Mouse (Mus musculus): Measurements from ENCODE around the gene Rps3. TPM values are rescaled to one million over a fixed set of nuclear protein-coding genes. Genes with fewer than 3 reads are reported as not detected.
A peak's percentile ranks its signal among the peaks of the same experiment; 100 is the strongest.

The Rps3 gene
- polyA plus RNA-seq (2014; fragmentation: Nextera tagmentation; extraction: Ambion mirVana), result 408 and 464 TPM in 2 replicates

- Histone ChIP-seq H3K4me2 (ENCODE audit: low read depth, low read length) (peak within 1 kb of the TSS; percentile 86), H3K4me1 (ENCODE audit: control insufficient read depth, insufficient read depth, low read length) (peaks cover 22% of the 10 kb centered on the region), H3K27ac (ENCODE audit: low read depth, low read length) (peak within 1 kb of the TSS; percentile 66; the same call in 1 of the 2 replicates), H3K27me3 (ENCODE audit: control insufficient read depth, insufficient read depth, low read length) (no peaks in the 10 kb centered on the region), H3K9me3 (ENCODE audit: control insufficient read depth, low read length) (no peaks in the 10 kb centered on the region), H3K36me3 (ENCODE audit: control insufficient read depth, insufficient read depth, low read length) (peaks cover 37% of the 10 kb centered on the region), H3K4me3 (ENCODE audit: low read depth, low read length) (peak within 1 kb of the TSS; percentile 65), H3K9ac (replicated peaks; ENCODE audit: low read depth, low read length) (peak within 1 kb of the TSS; percentile 69)
- ATAC-seq (ENCODE audit: low read depth), result peak; percentile 96
- WGBS, result under 1% methylated on average over 45 of the region's 45 CpGs
These were observed at the start of gene Rps3 for GRCm38 (mm10) chr7:99483271-99483923. TSS of gene Rps3 (minus strand) at chr7:99483738.

- Histone ChIP-seq H3K4me3 (ENCODE audit: low read depth, low read length) (no peak overlapping the region), H3K9ac (replicated peaks; ENCODE audit: low read depth, low read length) (no peak overlapping the region), H3K4me2 (ENCODE audit: low read depth, low read length) (no peak overlapping the region), H3K9me3 (ENCODE audit: control insufficient read depth, low read length) (no peaks in the 10 kb centered on the region), H3K27me3 (ENCODE audit: control insufficient read depth, insufficient read depth, low read length) (no peaks in the 10 kb centered on the region), H3K4me1 (ENCODE audit: control insufficient read depth, insufficient read depth, low read length) (peaks cover 20% of the 10 kb centered on the region), H3K27ac (ENCODE audit: low read depth, low read length) (no peak overlapping the region), H3K36me3 (ENCODE audit: control insufficient read depth, insufficient read depth, low read length) (no peaks in the 10 kb centered on the region)
- WGBS, result 93% methylated on average over 4 of the region's 4 CpGs
- ATAC-seq (ENCODE audit: low read depth), result no peak
These were observed 49.0 kb upstream of the Rps3 start for GRCm38 (mm10) chr7:99532526-99532925.

DNA sequence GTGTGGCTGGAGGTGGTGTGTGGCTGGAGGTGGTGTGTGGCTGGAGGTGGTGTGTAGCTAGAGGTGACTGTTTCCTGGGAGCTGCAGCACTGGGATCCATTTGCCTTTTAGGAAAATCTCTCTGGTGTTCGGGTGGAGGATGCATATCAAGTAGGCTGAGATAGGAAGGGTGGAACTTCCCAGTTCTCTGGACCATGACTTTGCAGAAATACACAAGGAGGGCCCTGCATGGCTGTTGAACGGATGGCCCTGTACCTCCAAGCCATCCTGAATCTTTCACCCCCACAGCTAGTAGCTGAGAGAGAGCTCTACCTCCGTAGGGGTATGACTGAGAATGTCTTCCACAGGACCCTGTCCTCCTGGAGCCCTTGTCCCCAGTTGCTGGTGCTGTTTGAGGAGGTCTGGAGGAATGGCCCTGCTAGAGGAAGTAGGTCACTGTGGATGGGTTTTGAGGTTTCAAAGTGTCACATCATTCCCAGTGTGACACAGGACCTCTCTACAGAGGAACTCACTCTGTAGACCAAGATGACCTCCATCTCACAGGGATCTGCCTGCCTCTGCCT is 48.0 kb upstream of the Rps3 start:
- no peaks in the 10 kb centered on the region for H3K36me3 ChIP-seq (ENCODE audit: control insufficient read depth, insufficient read depth, low read length)
- H3K9me3 ChIP-seq (ENCODE audit: control insufficient read depth, low read length), result no peaks in the 10 kb centered on the region
- no peaks in the 10 kb centered on the region for H3K27me3 ChIP-seq (ENCODE audit: control insufficient read depth, insufficient read depth, low read length)
- peaks cover 9% of the 10 kb centered on the region for H3K4me1 ChIP-seq (ENCODE audit: control insufficient read depth, insufficient read depth, low read length)
- H3K4me2 ChIP-seq (ENCODE audit: low read depth, low read length), result no peak overlapping the region
- 0 out of 2 replicates have a peak overlapping the region, but pooled peaks have one; percentile 2 for H3K9ac ChIP-seq (replicated peaks; ENCODE audit: low read depth, low read length)
- H3K4me3 ChIP-seq (ENCODE audit: low read depth, low read length), result no peak overlapping the region
- H3K27ac ChIP-seq (ENCODE audit: low read depth, low read length), result no peak overlapping the region
- 75% methylated on average over 3 of the region's 3 CpGs for WGBS
- no peak for ATAC-seq (ENCODE audit: low read depth)

GRCm38 (mm10) chr7:99529410-99529809 is 45.9 kb upstream of the Rps3 start:
- H3K27me3 ChIP-seq (ENCODE audit: control insufficient read depth, insufficient read depth, low read length), result no peaks in the 10 kb centered on the region
- peaks cover 4% of the 10 kb centered on the region for H3K4me1 ChIP-seq (ENCODE audit: control insufficient read depth, insufficient read depth, low read length)
- no peaks in the 10 kb centered on the region for H3K36me3 ChIP-seq (ENCODE audit: control insufficient read depth, insufficient read depth, low read length)
- H3K9ac ChIP-seq (replicated peaks; ENCODE audit: low read depth, low read length), result no peak overlapping the region
- no peak overlapping the region for H3K27ac ChIP-seq (ENCODE audit: low read depth, low read length)
- H3K4me3 ChIP-seq (ENCODE audit: low read depth, low read length), result no peak overlapping the region
- H3K4me2 ChIP-seq (ENCODE audit: low read depth, low read length), result no peak overlapping the region
- no peaks in the 10 kb centered on the region for H3K9me3 ChIP-seq (ENCODE audit: control insufficient read depth, low read length)
- 54% methylated on average over 5 of the region's 5 CpGs for WGBS
- no peak for ATAC-seq (ENCODE audit: low read depth)

DNA sequence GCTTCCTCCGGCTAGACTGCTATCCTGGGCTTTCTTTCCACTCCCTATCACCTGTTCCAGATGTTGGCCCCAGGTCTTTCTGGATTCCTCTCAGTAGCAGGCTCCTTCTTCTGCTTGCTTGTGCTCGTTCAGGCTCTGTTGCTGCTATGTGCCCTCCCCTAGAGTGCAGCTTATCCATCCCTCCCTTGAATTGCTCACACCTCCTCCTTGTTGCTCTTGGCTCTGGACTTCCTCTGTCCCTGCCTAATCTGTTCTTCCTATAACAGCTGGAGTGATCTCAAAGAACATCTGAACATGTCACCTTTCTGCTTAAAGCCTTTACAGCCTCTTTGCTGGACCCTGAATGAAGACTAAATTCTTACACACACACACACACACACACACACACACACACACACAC is 45.0 kb upstream of the Rps3 start:
- 70% methylated on average over 2 of the region's 2 CpGs for WGBS
- no peak for ATAC-seq (ENCODE audit: low read depth)
- Histone ChIP-seq H3K27ac (ENCODE audit: low read depth, low read length) (no peak overlapping the region), H3K4me3 (ENCODE audit: low read depth, low read length) (no peak overlapping the region), H3K4me1 (ENCODE audit: control insufficient read depth, insufficient read depth, low read length) (no peaks in the 10 kb centered on the region), H3K4me2 (ENCODE audit: low read depth, low read length) (no peak overlapping the region), H3K9ac (replicated peaks; ENCODE audit: low read depth, low read length) (no peak overlapping the region), H3K9me3 (ENCODE audit: control insufficient read depth, low read length) (no peaks in the 10 kb centered on the region), H3K36me3 (ENCODE audit: control insufficient read depth, insufficient read depth, low read length) (no peaks in the 10 kb centered on the region), H3K27me3 (ENCODE audit: control insufficient read depth, insufficient read depth, low read length) (no peaks in the 10 kb centered on the region)

DNA sequence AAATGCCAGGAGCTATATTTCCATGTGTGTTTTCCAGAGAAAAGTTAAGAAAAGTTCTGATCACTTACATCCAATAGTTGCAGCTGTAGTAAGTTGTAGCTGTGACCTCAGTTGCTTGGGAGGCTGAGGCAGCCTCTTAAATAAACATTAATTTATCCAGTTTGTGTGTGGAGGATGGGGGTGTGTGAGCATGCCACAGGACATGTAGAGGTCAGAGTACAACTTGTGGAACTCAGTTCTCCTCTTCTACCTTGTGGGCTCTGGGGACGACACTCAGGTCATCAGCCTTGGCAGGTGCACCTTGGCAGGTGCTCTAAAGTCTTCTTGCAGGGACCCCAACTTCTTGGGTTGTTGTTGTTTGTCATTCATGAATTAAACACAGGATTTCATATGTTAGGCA is 40.3 kb upstream of the Rps3 start:
- WGBS, result 93% methylated on average over 1 of the region's 1 CpGs
- Histone ChIP-seq H3K36me3 (ENCODE audit: control insufficient read depth, insufficient read depth, low read length) (no peaks in the 10 kb centered on the region), H3K4me3 (ENCODE audit: low read depth, low read length) (no peak overlapping the region), H3K27me3 (ENCODE audit: control insufficient read depth, insufficient read depth, low read length) (no peaks in the 10 kb centered on the region), H3K4me2 (ENCODE audit: low read depth, low read length) (no peak overlapping the region), H3K4me1 (ENCODE audit: control insufficient read depth, insufficient read depth, low read length) (no peaks in the 10 kb centered on the region), H3K9ac (replicated peaks; ENCODE audit: low read depth, low read length) (no peak overlapping the region), H3K9me3 (ENCODE audit: control insufficient read depth, low read length) (no peaks in the 10 kb centered on the region), H3K27ac (ENCODE audit: low read depth, low read length) (no peak overlapping the region)
- ATAC-seq (ENCODE audit: low read depth), result no peak

- H3K4me2 ChIP-seq (ENCODE audit: low read depth, low read length), result no peak overlapping the region
- no peaks in the 10 kb centered on the region for H3K4me1 ChIP-seq (ENCODE audit: control insufficient read depth, insufficient read depth, low read length)
- no peaks in the 10 kb centered on the region for H3K36me3 ChIP-seq (ENCODE audit: control insufficient read depth, insufficient read depth, low read length)
- ATAC-seq (ENCODE audit: low read depth), result no peak
- H3K4me3 ChIP-seq (ENCODE audit: low read depth, low read length), result no peak overlapping the region
- H3K27me3 ChIP-seq (ENCODE audit: control insufficient read depth, insufficient read depth, low read length), result no peaks in the 10 kb centered on the region
- no peaks in the 10 kb centered on the region for H3K9me3 ChIP-seq (ENCODE audit: control insufficient read depth, low read length)
- H3K27ac ChIP-seq (ENCODE audit: low read depth, low read length), result no peak overlapping the region
- H3K9ac ChIP-seq (replicated peaks; ENCODE audit: low read depth, low read length), result no peak overlapping the region
- WGBS, result 79% methylated on average over 8 of the region's 8 CpGs
These were observed 39.6 kb upstream of the Rps3 start for GRCm38 (mm10) chr7:99523121-99523520.

GRCm38 (mm10) chr7:99518954-99519644 is 35.6 kb upstream of the Rps3 start:
- Histone ChIP-seq H3K27me3 (ENCODE audit: control insufficient read depth, insufficient read depth, low read length) (no peaks in the 10 kb centered on the region), H3K27ac (ENCODE audit: low read depth, low read length) (no peak overlapping the region), H3K4me2 (ENCODE audit: low read depth, low read length) (no peak overlapping the region), H3K9me3 (ENCODE audit: control insufficient read depth, low read length) (no peaks in the 10 kb centered on the region), H3K4me3 (ENCODE audit: low read depth, low read length) (no peak overlapping the region), H3K36me3 (ENCODE audit: control insufficient read depth, insufficient read depth, low read length) (no peaks in the 10 kb centered on the region), H3K9ac (replicated peaks; ENCODE audit: low read depth, low read length) (no peak overlapping the region), H3K4me1 (ENCODE audit: control insufficient read depth, insufficient read depth, low read length) (no peaks in the 10 kb centered on the region)
- ATAC-seq (ENCODE audit: low read depth), result no peak
- 78% methylated on average over 4 of the region's 4 CpGs for WGBS

DNA sequence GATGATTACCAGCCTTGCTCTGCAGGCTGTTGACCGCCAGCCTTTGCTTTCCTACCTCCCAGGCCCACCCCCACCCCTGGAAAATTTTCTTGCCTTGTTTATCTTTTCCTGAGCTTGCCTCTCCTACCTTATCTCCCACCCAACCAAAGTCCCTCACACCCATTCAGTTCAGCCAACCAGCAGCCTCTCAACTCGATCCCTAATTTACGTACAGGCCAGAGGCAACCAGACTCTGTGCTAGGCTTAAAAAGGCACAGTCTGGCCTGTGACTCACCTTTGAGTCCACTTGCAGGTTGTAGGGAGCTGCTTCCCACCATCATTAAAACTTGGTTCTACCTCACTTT is 33.2 kb upstream of the Rps3 start:
- H3K9ac ChIP-seq (replicated peaks; ENCODE audit: low read depth, low read length), result no peak overlapping the region
- H3K9me3 ChIP-seq (ENCODE audit: control insufficient read depth, low read length), result no peaks in the 10 kb centered on the region
- no peak overlapping the region for H3K27ac ChIP-seq (ENCODE audit: low read depth, low read length)
- H3K4me3 ChIP-seq (ENCODE audit: low read depth, low read length), result no peak overlapping the region
- H3K27me3 ChIP-seq (ENCODE audit: control insufficient read depth, insufficient read depth, low read length), result no peaks in the 10 kb centered on the region
- no peaks in the 10 kb centered on the region for H3K4me1 ChIP-seq (ENCODE audit: control insufficient read depth, insufficient read depth, low read length)
- WGBS, result 87% methylated on average over 3 of the region's 3 CpGs
- no peak overlapping the region for H3K4me2 ChIP-seq (ENCODE audit: low read depth, low read length)
- no peak for ATAC-seq (ENCODE audit: low read depth)
- H3K36me3 ChIP-seq (ENCODE audit: control insufficient read depth, insufficient read depth, low read length), result no peaks in the 10 kb centered on the region

All from neural tube, embryonic 14.5 days (tissue).